Mouse (Mus musculus) megakaryocyte progenitor cell, adult 5-6 weeks (primary cell): ENCODE results near the gene Otog. TPM values are rescaled to one million over a fixed set of nuclear protein-coding genes. Genes with fewer than 3 reads are reported as not detected.

Experiments
- ATAC-seq: replicated peaks from 2 replicates; pipeline ENCODE4 v1.8.0; 2016; ENCODE audit warnings: mild to moderate bottlenecking, moderate TSS enrichment, inconsistent platforms; ENCODE audit not compliant: poor library complexity
- total RNA-seq, 2 experiments: library from RNA; stranded (forward) in 1 of 2; stranded (reverse) in 1 of 2; fragments of 157-497, 149-512 nt in 1 of 2; fragments of 200-1000 nt in 1 of 2; gene quantifications; 2 replicates each; pipeline versions ENCODE4 v1.2.3 to v1.2.4; 2015 to 2017

Gene Otog
- total RNA-seq, 2 experiments from 2014 or later: not detected

DNA sequence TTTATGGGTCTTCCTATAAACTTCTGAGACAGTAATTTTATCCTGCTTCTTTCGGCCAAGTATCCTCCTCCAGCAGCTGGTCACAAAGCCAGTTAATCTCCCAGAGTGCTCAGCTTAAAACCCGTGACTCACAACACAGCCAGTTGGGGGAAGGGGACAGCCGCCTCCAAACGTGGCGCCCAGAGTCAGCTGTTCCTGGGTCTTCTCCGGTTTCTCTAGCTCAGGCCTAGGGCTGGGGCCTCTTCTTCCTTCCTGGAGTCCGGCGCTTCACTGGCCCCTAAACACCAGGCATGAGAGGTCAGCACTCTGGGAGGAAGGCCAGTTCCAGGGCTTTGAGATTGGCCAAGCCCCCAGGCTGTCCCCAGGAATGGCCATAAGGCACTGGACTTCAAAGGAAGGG is 112.4 kb downstream of the Otog start:
- no peak for ATAC-seq

DNA sequence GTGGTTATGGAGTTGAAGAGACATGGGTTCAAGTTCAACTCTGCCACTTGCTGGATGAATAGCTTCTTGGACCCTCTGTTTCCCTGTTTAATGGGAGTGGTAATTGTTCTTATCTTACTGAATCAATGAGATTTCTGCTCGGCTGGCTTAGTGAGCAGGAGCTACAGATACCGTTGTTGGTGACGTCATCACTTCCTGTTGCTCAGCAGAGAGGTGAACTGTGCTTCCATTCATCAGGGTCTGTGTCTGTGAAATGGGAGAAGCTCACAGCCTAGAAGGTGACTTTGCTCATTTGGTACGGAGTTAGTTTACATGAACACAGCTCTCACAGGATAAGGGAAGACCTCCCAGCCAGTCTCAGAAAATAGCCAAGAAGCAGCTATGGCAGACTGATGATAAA is 113.1 kb downstream of the Otog start:
- ATAC-seq: no peak

Other genes with a start within 250 kb of the Otog start
- gene Abcc6, start 210.7 kb upstream of the Otog start, total RNA-seq (2015): not detected in 2 replicates
- gene Abcc6, start 210.7 kb upstream of the Otog start, total RNA-seq (2017): not detected in 2 replicates
- gene Nomo1, start 207.3 kb upstream of the Otog start, total RNA-seq (2015): 38.6 and 39.3 TPM in 2 replicates
- gene Nomo1, start 207.3 kb upstream of the Otog start, total RNA-seq (2017): 53.2 and 57.4 TPM in 2 replicates
- not detected in 2 replicates for gene Kcnj11, start 140.2 kb upstream of the Otog start, total RNA-seq (2015)
- gene Kcnj11, start 140.2 kb upstream of the Otog start, total RNA-seq (2017): not detected in 2 replicates
- gene Abcc8, start 61.0 kb upstream of the Otog start, total RNA-seq (2015): not detected in 2 replicates
- not detected in 2 replicates for gene Abcc8, start 61.0 kb upstream of the Otog start, total RNA-seq (2017)
- not detected in 2 replicates for gene Ush1c, start 2.5 kb upstream of the Otog start, total RNA-seq (2015)
- not detected in 2 replicates for gene Ush1c, start 2.5 kb upstream of the Otog start, total RNA-seq (2017)
- not detected in 2 replicates for gene Myod1, start 135.5 kb downstream of the Otog start, total RNA-seq (2015)
- gene Myod1, start 135.5 kb downstream of the Otog start, total RNA-seq (2017): not detected in 2 replicates
- 0.22 and 1.2 TPM in 2 replicates for gene Kcnc1, start 155.5 kb downstream of the Otog start, total RNA-seq (2015)
- gene Kcnc1, start 155.5 kb downstream of the Otog start, total RNA-seq (2017): 0.07 TPM in 1 of 2 replicates, not detected in the other